Mouse (Mus musculus) heart, postnatal 14 days (tissue): ENCODE measurements around the gene Gzmk. TPM values are rescaled to one million over a fixed set of nuclear protein-coding genes. Genes with fewer than 3 reads are reported as not detected.

Experiments
- total RNA-seq, 2 experiments: library from RNA; stranded (reverse); gene quantifications; 2 replicates each; pipeline ENCODE4 v1.2.3; 2021

Gene Gzmk
- total RNA-seq, 2 experiments from 2014 or later = not detected

Other genes with a start within 250 kb of the Gzmk start
- gene Ccno, start 238.1 kb downstream of the Gzmk start, total RNA-seq = under 1 TPM in 1 of 2 experiments, not detected in 1; 0.19 TPM
- gene Mcidas, start 232.1 kb downstream of the Gzmk start, total RNA-seq = not detected
- not detected for gene Cdc20b, start 190.8 kb downstream of the Gzmk start, total RNA-seq
- gene Gpx8, start 179.5 kb downstream of the Gzmk start, total RNA-seq = 10 to 100 TPM; 36.1 to 41.0 TPM
- gene Gzma, start 124.9 kb downstream of the Gzmk start, total RNA-seq = 1 to 10 TPM in 1 of 2 experiments, not detected in 1; 6.1 TPM
- gene Esm1, start 16.2 kb downstream of the Gzmk start, total RNA-seq = under 1 TPM; 0.60 to 1.00 TPM
- gene BC067074, start 67.3 kb upstream of the Gzmk start, total RNA-seq = 1 to 10 TPM; 3.4 to 4.4 TPM